Mouse (Mus musculus): ENCODE measurements around the gene Ciita.

DNA sequence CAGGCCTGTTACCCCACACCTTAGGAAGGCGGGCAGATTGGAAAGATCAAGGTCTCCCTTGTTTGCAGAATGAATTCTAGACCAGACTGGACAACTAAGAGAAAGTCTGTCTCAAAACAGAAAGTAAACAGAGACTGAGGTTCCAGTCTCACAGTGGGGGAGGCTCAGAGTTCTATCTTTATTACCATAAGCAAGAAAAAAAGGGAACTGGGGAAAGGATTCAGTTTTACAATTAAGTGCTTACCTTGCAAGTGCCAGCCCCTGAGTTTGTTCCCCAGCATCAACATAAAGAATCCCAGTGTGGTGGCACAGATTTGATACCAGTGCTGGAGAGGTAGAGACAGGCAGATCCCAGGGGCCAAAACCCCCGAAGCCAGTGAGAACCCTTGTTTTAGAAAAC, 3.9 kb upstream of the Ciita start:
- TF ChIP-seq CTCF (IDR thresholded peaks at IDR 0.05; ENCODE audit: low read depth) (no peak), EP300 (IDR thresholded peaks at IDR 0.05; ENCODE audit: low read depth) (no peak)
